Mouse (Mus musculus): ENCODE results near the gene Dusp12. TPM values are rescaled to one million over a fixed set of nuclear protein-coding genes. Genes with fewer than 3 reads are reported as not detected.

The Dusp12 gene
- total RNA-seq, 2 experiments from 2014 or later = 14.9 to 20.4 TPM

DNA sequence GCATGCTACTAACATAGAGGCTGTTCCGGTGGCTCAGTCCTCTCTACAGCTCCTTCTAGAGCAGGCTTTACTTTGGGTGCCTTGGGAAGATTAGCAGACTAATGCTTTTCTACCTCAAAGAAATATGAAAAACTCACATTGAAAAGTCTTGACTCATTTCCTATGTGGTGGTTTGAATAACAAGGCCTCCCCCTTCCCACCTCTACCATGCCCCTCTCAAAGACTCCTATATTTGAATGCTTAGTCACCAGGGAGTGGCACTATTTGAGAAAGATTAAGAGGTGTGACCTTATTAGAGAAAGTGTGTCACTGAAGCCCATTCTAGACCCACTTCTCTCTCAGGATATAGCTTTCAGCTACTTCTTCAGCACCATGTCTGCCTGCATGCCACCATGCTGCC is 55.6 kb downstream of the Dusp12 start:
- DNase-seq (ENCODE audit: extremely low spot score in 1 of 2, low spot score in 2 of 2) = no peak
- intact Hi-C loops (cut with DNase I) = no loop called here

DNA sequence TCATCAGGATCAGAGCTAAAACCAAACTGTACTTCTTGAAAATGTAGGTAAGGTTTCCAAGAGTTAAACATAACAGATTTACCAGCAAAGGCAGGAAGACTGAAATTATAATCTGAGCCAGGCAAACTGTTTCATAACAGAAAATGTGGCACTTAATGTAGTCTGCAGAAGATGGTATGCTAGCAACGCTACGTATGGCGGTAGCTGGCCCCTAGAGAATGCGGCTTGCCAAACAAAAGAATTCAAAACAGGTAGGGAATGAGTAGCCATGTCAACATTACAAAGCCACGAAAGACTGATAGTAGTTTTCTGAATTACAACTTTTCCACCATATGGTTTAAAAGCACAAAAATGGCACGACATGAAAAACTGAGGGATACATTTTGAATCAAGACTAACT is 56.0 kb downstream of the Dusp12 start:
- intact Hi-C loops (cut with DNase I) = no loop called here
- DNase-seq (ENCODE audit: extremely low spot score in 1 of 2, low spot score in 2 of 2) = no peak

Other genes with a start within 250 kb of the Dusp12 start
- 1 to 10 TPM; 5.5 to 5.9 TPM for gene Olfml2b, start 241.0 kb downstream of the Dusp12 start, total RNA-seq (2021)
- 10 to 100 TPM; 19.9 to 20.9 TPM for gene Atf6, start 17.8 kb downstream of the Dusp12 start, total RNA-seq (2021)
- under 1 TPM; 0.45 to 0.58 TPM for gene Gm26620, start 475 bp downstream of the Dusp12 start, total RNA-seq (2021)
- gene Fcrlb, start 27.4 kb upstream of the Dusp12 start, total RNA-seq (2021) = under 1 TPM; 0.26 to 0.65 TPM
- gene Fcrla, start 42.0 kb upstream of the Dusp12 start, total RNA-seq (2021) = not detected
- 1 to 10 TPM; 3.8 to 5.4 TPM for gene Fcgr2b, start 91.0 kb upstream of the Dusp12 start, total RNA-seq (2021)
- not detected for gene Fcgr4, start 133.4 kb upstream of the Dusp12 start, total RNA-seq (2021)
- 10 to 100 TPM; 12.5 to 14.2 TPM for gene Fcgr3, start 179.4 kb upstream of the Dusp12 start, total RNA-seq (2021)
- under 1 TPM; 0.34 to 0.69 TPM for gene Cfap126, start 228.4 kb upstream of the Dusp12 start, total RNA-seq (2021)

Measured in left cerebral cortex, postnatal 10 days (tissue).